Mouse (Mus musculus) heart, embryonic 15.5 days (tissue): Measurements from ENCODE around the gene Slc41a1. TPM values are rescaled to one million over a fixed set of nuclear protein-coding genes. Genes with fewer than 3 reads are reported as not detected.

ENCODE experiments used
- ATAC-seq: fragments of 200-750 bp; cut with Nextera tagmentation; replicated peaks from 2 replicates; pipeline ENCODE4 v1.8.0; 2017; ENCODE audit warnings: low read depth, moderate TSS enrichment; ENCODE audit not compliant: insufficient number of reproducible peaks, insufficient read depth, low FRiP score
- H3K27ac ChIP-seq: fragments of 300-500 bp; sonication (generic); 2 replicates; pipeline ENCODE4 v1.5.1; 2015; ENCODE audit warnings: mild to moderate bottlenecking, inconsistent platforms
- H3K27me3 ChIP-seq: fragments of 300-500 bp; sonication (generic); 2 replicates; pipeline ENCODE4 v1.6.1; 2015; ENCODE audit warnings: inconsistent platforms
- H3K36me3 ChIP-seq: fragments of 300-500 bp; sonication (generic); 2 replicates; pipeline ENCODE4 v1.6.1; 2015; ENCODE audit warnings: mild to moderate bottlenecking, inconsistent platforms
- H3K4me1 ChIP-seq: fragments of 300-500 bp; sonication (generic); replicated peaks from 2 replicates; pipeline ENCODE4 v1.6.1; 2015; ENCODE audit warnings: inconsistent platforms
- H3K4me2 ChIP-seq: fragments of 300-500 bp; sonication (generic); 2 replicates; pipeline ENCODE4 v1.6.1; 2015; ENCODE audit warnings: inconsistent platforms, mild to moderate bottlenecking, moderate library complexity
- H3K4me3 ChIP-seq: fragments of 300-500 bp; sonication (generic); 2 replicates; pipeline ENCODE4 v1.5.1; 2015; ENCODE audit warnings: mild to moderate bottlenecking, inconsistent platforms
- H3K9ac ChIP-seq: fragments of 300-500 bp; sonication (generic); 2 replicates; pipeline ENCODE4 v1.6.1; 2015; ENCODE audit warnings: mild to moderate bottlenecking, inconsistent platforms
- H3K9me3 ChIP-seq: fragments of 300-500 bp; sonication (generic); replicated peaks from 2 replicates; pipeline ENCODE4 v1.6.1; 2016; ENCODE audit warnings: inconsistent platforms
- WGBS: fragments of 180-500 bp; shearing (Covaris S2); methylation state at CpG from one replicate; pipeline ENCODE4 v1.1.7; 2015; ENCODE audit warnings: mixed read lengths; 5-methylcytosine and 5-hydroxymethylcytosine counted together
- polyA plus RNA-seq: library from polyadenylated mRNA; unstranded; fragments of >200 nt; fragmentation: Nextera tagmentation; extraction: Ambion mirVana; gene quantifications from 2 replicates; pipeline ENCODE4 v1.2.1, GENCODE M21; 2015

Gene Slc41a1
- polyA plus RNA-seq, 1 experiment from 2014 or later: 8.9 TPM

DNA sequence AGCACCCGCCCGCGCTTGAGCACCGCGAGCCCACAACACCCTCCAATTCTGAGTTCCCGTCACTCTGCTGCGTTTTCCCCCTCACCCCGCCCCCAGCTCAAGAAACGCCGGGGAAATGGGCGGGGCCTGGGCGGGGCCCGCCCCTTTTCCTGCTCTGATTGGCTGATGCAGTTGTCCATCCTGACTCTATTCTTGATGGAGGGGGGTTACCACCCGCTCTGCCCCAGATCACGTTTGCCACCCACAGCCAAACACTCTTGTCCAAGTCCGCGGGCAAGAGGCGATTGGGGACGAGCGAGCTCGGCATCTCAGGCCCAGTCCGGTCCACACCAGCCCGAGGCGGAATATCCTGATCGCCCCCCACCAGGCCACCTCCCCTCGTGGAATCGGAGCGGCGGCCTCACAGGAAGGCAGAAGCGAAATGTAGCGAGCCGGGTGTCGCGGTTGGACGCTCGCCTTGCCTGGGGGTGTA is 530 bp downstream of the Slc41a1 start:
- WGBS: under 1% methylated on average over 36 of the region's 36 CpGs

DNA sequence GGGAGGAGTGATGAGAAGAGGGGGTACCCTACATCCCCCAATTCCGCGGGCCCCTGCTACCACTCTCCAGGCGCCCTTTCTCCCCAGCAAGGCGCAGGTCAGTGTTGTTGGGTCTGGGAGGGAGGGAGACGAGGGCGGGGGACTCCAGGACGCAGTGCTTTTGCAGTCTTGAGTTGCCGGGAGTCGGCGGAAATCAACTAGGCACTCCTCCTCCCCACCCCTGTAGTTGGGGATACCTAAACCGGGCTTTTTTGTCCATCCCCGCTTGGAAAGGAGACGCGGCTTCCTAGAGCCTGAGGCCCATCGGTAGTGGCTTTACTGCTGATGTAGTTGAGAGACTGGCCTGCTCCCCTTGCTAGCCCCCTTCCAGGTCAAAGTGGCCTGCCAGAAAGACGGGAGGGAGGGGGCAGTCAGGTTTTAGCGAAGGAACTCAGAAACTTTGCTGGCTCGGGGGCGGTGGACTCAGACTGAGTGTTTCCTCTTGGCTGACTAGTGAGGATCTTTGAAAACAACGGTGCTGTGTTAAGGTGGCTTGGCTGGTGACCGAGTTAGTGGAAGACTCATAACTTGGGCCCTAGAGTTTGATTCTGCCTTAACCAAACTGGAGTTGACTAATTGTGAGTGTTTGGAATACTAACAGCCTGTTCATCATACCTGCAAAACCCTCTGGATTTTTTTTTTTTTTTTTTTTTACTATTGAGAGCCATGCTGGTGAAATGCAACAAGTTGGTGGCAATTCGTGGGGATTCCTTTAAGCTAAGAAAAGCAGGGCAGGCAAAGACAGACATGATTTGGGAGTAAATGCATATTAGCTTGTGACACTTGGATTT is 1.2 kb downstream of the Slc41a1 start:
- 1% methylated on average over 22 of the region's 22 CpGs for WGBS
- Histone ChIP-seq H3K9me3 (no peaks in the 10 kb centered on the region), H3K36me3 (no peaks in the 10 kb centered on the region; the same call in 1 of the 2 replicates), H3K4me2 (peak overlapping the region; percentile 75), H3K27ac (peak overlapping the region; percentile 86), H3K4me1 (peaks cover 12% of the 10 kb centered on the region), H3K4me3 (peak overlapping the region; percentile 86), H3K9ac (peak overlapping the region; percentile 77), H3K27me3 (no peaks in the 10 kb centered on the region)
- ATAC-seq: peak; percentile 54

More for the DNA sequence above, 530 bp downstream of the Slc41a1 start:
- Histone ChIP-seq H3K4me3 (peak overlapping the region; percentile 86), H3K9ac (peak overlapping the region; percentile 77), H3K27ac (peak overlapping the region; percentile 86), H3K36me3 (no peaks in the 10 kb centered on the region; the same call in 1 of the 2 replicates), H3K4me2 (peak overlapping the region; percentile 75), H3K9me3 (no peaks in the 10 kb centered on the region), H3K27me3 (no peaks in the 10 kb centered on the region), H3K4me1 (peaks cover 12% of the 10 kb centered on the region)
- ATAC-seq: peak; percentile 94

- H3K9me3 ChIP-seq: no peaks in the 10 kb centered on the region
- peaks cover 12% of the 10 kb centered on the region for H3K4me1 ChIP-seq
- peak overlapping the region; percentile 77; the same call in 1 of the 2 replicates for H3K9ac ChIP-seq
- WGBS: 42% methylated on average over 5 of the region's 5 CpGs
- no peak for ATAC-seq
- H3K27me3 ChIP-seq: no peaks in the 10 kb centered on the region
- H3K27ac ChIP-seq: no peak overlapping the region
- peak overlapping the region; percentile 86 for H3K4me3 ChIP-seq
- peak overlapping the region; percentile 75 for H3K4me2 ChIP-seq
- no peaks in the 10 kb centered on the region; the same call in 1 of the 2 replicates for H3K36me3 ChIP-seq
Observed at GRCm38 (mm10) chr1:131829279-131829678, 2.0 kb downstream of the Slc41a1 start.

- Histone ChIP-seq H3K27ac (no peak overlapping the region), H3K36me3 (no peaks in the 10 kb centered on the region; the same call in 1 of the 2 replicates), H3K9me3 (no peaks in the 10 kb centered on the region), H3K27me3 (no peaks in the 10 kb centered on the region), H3K9ac (no peak overlapping the region), H3K4me3 (no peak overlapping the region), H3K4me2 (no peak overlapping the region), H3K4me1 (peaks cover 12% of the 10 kb centered on the region)
- WGBS: 82% methylated on average over 15 of the region's 15 CpGs
- ATAC-seq: no peak
Observed at GRCm38 (mm10) chr1:131830561-131830960, 3.3 kb downstream of the Slc41a1 start.

GRCm38 (mm10) chr1:131830971-131831641 is 3.8 kb downstream of the Slc41a1 start:
- Histone ChIP-seq H3K4me3 (no peak overlapping the region), H3K27ac (no peak overlapping the region), H3K27me3 (no peaks in the 10 kb centered on the region), H3K9me3 (no peaks in the 10 kb centered on the region), H3K36me3 (no peaks in the 10 kb centered on the region; the same call in 1 of the 2 replicates), H3K4me1 (peaks cover 12% of the 10 kb centered on the region), H3K9ac (no peak overlapping the region), H3K4me2 (no peak overlapping the region)
- 75% methylated on average over 8 of the region's 8 CpGs for WGBS
- no peak for ATAC-seq

DNA sequence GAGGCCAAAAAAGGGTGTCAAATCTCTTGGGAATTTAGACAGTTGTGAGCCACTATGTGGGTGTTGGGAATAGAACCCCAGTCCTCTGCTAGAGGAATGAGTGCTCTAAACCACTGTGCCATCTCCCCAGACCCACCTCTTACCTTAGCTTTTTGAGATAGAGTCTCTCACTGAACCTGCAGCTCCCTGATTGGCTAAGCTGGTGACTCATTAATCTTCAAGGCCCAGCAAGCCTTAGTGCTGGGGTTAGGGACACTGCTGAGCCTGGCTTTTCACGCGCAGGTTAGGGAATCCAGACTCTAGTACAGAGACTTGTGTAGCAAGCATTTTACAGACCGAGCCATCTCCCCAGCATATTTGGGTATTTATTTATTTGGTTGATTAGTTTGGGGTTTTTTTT is 9.7 kb downstream of the Slc41a1 start:
- H3K36me3 ChIP-seq: peaks cover 14% of the 10 kb centered on the region
- WGBS: 87% methylated on average over 3 of the region's 3 CpGs
- no peak overlapping the region for H3K4me3 ChIP-seq
- H3K9me3 ChIP-seq: no peaks in the 10 kb centered on the region
- H3K27me3 ChIP-seq: no peaks in the 10 kb centered on the region
- H3K4me2 ChIP-seq: no peak overlapping the region
- no peak overlapping the region for H3K27ac ChIP-seq
- no peaks in the 10 kb centered on the region for H3K4me1 ChIP-seq
- no peak for ATAC-seq
- no peak overlapping the region for H3K9ac ChIP-seq

- H3K9me3 ChIP-seq: no peaks in the 10 kb centered on the region
- no peak overlapping the region for H3K4me2 ChIP-seq
- ATAC-seq: no peak
- H3K27me3 ChIP-seq: no peaks in the 10 kb centered on the region
- H3K9ac ChIP-seq: no peak overlapping the region
- H3K36me3 ChIP-seq: peaks cover 18% of the 10 kb centered on the region
- no peak overlapping the region for H3K4me3 ChIP-seq
- H3K27ac ChIP-seq: no peak overlapping the region
- no peaks in the 10 kb centered on the region for H3K4me1 ChIP-seq
- WGBS: 74% methylated on average over 5 of the region's 5 CpGs
Observed at GRCm38 (mm10) chr1:131838542-131838941, 11.2 kb downstream of the Slc41a1 start.

DNA sequence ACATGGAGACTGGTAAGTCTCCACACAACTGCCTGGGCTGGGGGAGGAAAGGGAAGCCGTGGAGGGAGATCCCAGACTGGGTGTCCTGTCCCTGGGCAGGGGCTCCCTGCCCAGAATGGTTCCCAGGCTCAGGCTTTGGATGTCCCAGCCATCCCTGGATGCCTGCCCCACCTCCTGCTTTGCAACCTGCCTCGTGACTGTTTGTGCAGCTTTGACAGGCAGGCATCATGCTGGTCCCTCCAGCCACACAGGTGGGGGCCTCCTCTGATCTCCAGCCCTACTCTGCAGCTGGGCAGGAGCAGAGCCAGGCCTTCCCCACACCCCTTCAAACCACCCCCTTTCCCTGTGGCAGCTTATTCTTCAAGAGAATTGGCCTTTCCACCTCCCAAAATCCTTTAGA is 12.0 kb downstream of the Slc41a1 start:
- H3K4me3 ChIP-seq: no peak overlapping the region
- H3K36me3 ChIP-seq: peaks cover 25% of the 10 kb centered on the region
- ATAC-seq: no peak

DNA sequence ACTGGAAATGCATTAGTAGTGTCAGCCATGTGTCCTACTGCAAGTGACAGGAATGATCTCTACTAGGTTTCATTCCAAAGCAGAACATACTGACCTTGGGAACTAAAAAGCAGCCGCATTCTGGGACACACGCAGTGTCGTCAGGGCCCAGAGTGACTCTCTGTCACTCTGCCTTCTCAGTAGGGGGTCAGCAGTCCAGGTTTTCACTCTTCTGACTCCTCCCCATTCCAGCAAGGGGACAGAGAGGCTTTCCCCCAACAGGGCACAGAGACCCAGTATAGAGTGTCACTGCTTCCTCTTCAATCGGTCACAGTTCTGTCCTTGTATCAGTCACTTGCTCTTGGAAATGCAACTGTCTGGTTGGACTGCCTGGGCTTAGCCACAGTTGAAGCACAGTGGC is 14.9 kb downstream of the Slc41a1 start:
- Histone ChIP-seq H3K4me3 (no peak overlapping the region), H3K27ac (no peak overlapping the region), H3K9ac (no peak overlapping the region), H3K4me1 (no peaks in the 10 kb centered on the region), H3K4me2 (no peak overlapping the region), H3K27me3 (no peaks in the 10 kb centered on the region), H3K9me3 (no peaks in the 10 kb centered on the region), H3K36me3 (peaks cover 38% of the 10 kb centered on the region)
- no peak for ATAC-seq
- 68% methylated on average over 4 of the region's 4 CpGs for WGBS

More for the DNA sequence above, 12.0 kb downstream of the Slc41a1 start:
- Histone ChIP-seq H3K9ac (no peak overlapping the region), H3K27me3 (no peaks in the 10 kb centered on the region), H3K4me1 (no peaks in the 10 kb centered on the region), H3K27ac (no peak overlapping the region), H3K4me2 (no peak overlapping the region), H3K9me3 (no peaks in the 10 kb centered on the region)
- 34% methylated on average over 2 of the region's 2 CpGs for WGBS

DNA sequence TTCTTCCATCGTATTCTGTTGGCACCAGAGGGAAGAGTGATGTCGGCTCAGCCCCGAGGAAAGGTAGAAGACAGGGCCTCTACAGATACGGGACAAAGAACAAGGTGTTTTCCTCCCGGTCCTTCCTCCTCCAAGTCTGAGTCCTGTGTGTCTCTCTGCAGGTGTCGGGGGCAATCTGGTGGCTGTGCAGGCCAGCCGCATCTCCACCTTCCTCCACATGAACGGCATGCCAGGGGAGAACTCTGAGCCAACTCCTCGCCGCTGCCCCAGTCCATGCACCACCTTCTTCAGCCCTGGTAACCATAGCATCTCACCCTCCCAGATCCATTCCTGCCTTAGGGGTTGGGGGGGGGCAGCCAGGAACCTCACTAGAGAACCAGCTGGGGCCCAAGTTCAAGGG is 16.5 kb downstream of the Slc41a1 start:
- H3K9ac ChIP-seq: no peak overlapping the region
- H3K4me2 ChIP-seq: no peak overlapping the region
- no peaks in the 10 kb centered on the region for H3K4me1 ChIP-seq
- H3K27ac ChIP-seq: no peak overlapping the region
- ATAC-seq: no peak
- H3K27me3 ChIP-seq: no peaks in the 10 kb centered on the region
- 94% methylated on average over 10 of the region's 10 CpGs for WGBS
- no peak overlapping the region for H3K4me3 ChIP-seq
- H3K9me3 ChIP-seq: no peaks in the 10 kb centered on the region
- peaks cover 40% of the 10 kb centered on the region for H3K36me3 ChIP-seq

DNA sequence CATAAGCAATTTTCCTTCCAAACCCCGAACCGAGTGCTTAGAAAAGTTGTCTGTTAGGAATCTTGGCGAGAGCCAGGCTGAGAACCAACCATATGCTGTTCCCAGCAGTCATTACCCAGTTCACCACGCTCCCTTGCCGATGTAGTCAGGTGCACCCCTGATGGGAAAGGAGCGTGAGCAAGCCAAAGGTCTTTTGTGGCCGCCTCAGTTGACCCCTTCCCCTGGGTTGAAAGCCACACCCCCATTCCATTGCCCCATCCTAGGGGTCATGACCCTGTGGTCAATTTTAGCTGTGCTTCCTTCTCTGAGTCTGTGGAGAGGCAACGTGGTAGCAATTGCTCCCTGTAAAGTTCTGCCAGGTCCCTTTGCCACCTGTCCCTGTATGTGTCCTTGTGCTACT is 17.6 kb downstream of the Slc41a1 start:
- H3K4me3 ChIP-seq: no peak overlapping the region
- no peak overlapping the region for H3K27ac ChIP-seq
- H3K4me1 ChIP-seq: no peaks in the 10 kb centered on the region
- H3K27me3 ChIP-seq: no peaks in the 10 kb centered on the region
- WGBS: 76% methylated on average over 8 of the region's 8 CpGs
- no peak overlapping the region for H3K9ac ChIP-seq
- no peak overlapping the region for H3K4me2 ChIP-seq
- no peaks in the 10 kb centered on the region for H3K9me3 ChIP-seq
- H3K36me3 ChIP-seq: peaks cover 40% of the 10 kb centered on the region
- no peak for ATAC-seq
